Mouse (Mus musculus): ENCODE measurements at regions not wholly inside any gene's neighbourhood (a gene's known extent, or its start where the extent isn't known, plus 50 kb on each side); places are given as distances from the start of the nearest gene placed in this dataset.

DNA sequence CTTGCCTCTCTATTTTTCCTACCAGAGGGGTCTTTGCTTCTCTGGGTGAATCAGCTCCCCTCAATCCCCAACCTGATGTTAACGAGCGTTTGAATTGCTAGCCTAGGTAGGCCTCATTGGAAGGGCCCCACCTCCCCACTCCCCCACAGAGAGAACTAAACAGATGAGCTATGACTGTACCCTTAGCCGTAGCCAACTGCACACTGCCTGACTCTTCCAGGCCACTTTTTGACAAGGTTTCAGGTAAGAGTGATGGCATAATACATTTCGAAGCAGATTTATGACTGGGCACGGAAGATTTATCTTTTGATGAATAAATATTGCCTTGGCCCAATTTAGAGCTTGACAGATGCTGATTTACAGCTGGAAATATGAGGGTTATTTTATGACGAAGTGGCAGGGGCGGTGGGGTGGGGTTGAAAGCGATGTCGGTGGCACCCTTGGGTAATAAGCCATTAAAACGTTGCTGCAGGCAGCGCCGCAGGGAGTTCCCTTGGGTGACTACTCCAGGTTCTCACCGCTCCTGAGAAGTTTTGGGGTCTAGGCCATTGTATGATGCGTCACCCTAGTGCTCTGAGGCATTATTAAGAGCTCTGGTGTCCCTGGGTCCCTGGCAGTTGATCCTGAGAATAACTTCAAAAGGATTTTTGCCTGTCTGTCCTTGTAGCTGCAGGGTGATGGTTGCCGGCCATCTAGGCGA, 159.7 kb upstream of the Mrps10 start:
- WGBS = 94% methylated on average over 16 of the region's 16 CpGs
- Histone ChIP-seq H3K4me3 (ENCODE audit: insufficient read depth, low read depth, low read length) (no peak overlapping the region), H3K36me3 (ENCODE audit: control insufficient read depth, insufficient read depth, low read length) (no peaks in the 10 kb centered on the region), H3K27me3 (ENCODE audit: control insufficient read depth, insufficient read depth, low read length) (no peaks in the 10 kb centered on the region), H3K27ac (replicated peaks; ENCODE audit: insufficient read depth, low read depth, low read length) (no peak overlapping the region), H3K79me2 (ENCODE audit: control insufficient read depth, insufficient read depth, low read length) (no peaks in the 10 kb centered on the region), H3K9ac (ENCODE audit: low read depth, low read length) (no peak overlapping the region), H3K4me1 (ENCODE audit: control insufficient read depth, insufficient read depth, low read length) (no peaks in the 10 kb centered on the region)
- no peak for TF ChIP-seq CTCF (IDR thresholded peaks at IDR 0.05; ENCODE audit: low read depth, low read length)
- no peak for TF ChIP-seq POLR2A (IDR thresholded peaks at IDR 0.05; ENCODE audit: extremely low read depth, insufficient read depth, low read length)
- DNase-seq (ENCODE audit: extremely low read depth, low read depth, low spot score) = no peak

DNA sequence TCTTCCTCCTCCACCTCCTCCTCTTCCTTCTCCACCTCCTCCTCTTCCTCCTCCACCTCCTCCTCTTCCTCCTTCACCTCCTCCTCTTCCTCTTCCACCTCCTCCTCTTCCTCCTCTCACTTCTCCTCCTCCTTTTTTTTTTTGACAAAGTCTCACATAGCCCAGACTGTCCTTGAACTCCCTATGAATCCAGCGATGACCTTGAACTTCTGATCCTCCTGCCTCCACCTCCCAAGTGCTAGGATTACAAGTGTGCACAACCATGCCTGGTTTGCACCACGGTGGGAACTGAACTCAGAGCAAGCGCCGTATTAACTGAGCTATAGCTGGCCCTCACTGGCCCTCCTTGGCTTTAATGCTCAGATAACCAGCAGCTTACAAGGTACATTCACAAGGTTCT, 161.2 kb upstream of the Mrps10 start:
- WGBS = 91% methylated on average over 4 of the region's 4 CpGs
- TF ChIP-seq CTCF (IDR thresholded peaks at IDR 0.05; ENCODE audit: low read depth, low read length) (no peak), POLR2A (IDR thresholded peaks at IDR 0.05; ENCODE audit: extremely low read depth, insufficient read depth, low read length) (no peak)
- H3K27me3 ChIP-seq (ENCODE audit: control insufficient read depth, insufficient read depth, low read length) = no peaks in the 10 kb centered on the region
- no peaks in the 10 kb centered on the region for H3K4me1 ChIP-seq (ENCODE audit: control insufficient read depth, insufficient read depth, low read length)
- no peak for DNase-seq (ENCODE audit: extremely low read depth, low read depth, low spot score)
- no peak overlapping the region for H3K27ac ChIP-seq (replicated peaks; ENCODE audit: insufficient read depth, low read depth, low read length)
- no peak overlapping the region for H3K4me3 ChIP-seq (ENCODE audit: insufficient read depth, low read depth, low read length)
- no peak overlapping the region for H3K9ac ChIP-seq (ENCODE audit: low read depth, low read length)
- H3K36me3 ChIP-seq (ENCODE audit: control insufficient read depth, insufficient read depth, low read length) = no peaks in the 10 kb centered on the region
- no peaks in the 10 kb centered on the region for H3K79me2 ChIP-seq (ENCODE audit: control insufficient read depth, insufficient read depth, low read length)

DNA sequence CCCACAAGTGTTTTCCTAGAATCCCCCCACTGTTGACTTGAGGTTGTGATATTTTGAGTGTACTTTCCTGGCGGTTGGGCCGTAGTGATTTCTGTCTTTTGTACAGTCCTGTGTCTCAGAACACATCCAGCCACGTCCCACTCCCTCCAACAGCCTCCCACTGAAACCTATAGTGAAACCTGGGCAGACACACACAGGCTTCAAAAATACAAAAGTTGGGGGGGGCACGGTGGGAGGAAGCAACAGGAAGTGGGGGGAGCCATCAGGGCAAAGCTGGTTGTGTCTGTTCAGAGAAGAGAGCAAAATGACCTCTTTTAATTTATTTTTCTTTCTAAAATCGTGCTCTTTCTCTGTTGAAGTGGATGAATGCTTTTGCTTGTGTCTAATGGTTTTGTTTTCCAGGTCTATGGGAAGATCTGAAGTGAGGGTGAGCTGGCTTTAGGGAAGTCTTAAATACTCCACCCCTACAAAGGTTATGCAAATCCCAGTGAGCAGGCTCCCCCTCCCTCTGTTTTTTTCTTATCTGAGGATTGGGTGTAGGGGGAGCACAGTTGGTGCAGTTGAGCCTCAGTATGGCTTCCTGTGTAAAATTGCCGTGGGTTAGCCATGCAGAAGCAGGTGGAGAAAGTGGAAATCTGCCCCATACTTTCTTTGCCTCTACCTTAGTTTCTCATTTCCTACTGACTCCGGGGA, 164.1 kb upstream of the Mrps10 start:
- Histone ChIP-seq H3K4me1 (ENCODE audit: control insufficient read depth, insufficient read depth, low read length) (no peaks in the 10 kb centered on the region), H3K27ac (replicated peaks; ENCODE audit: insufficient read depth, low read depth, low read length) (no peak overlapping the region), H3K36me3 (ENCODE audit: control insufficient read depth, insufficient read depth, low read length) (no peaks in the 10 kb centered on the region), H3K27me3 (ENCODE audit: control insufficient read depth, insufficient read depth, low read length) (no peaks in the 10 kb centered on the region), H3K4me3 (ENCODE audit: insufficient read depth, low read depth, low read length) (no peak overlapping the region), H3K79me2 (ENCODE audit: control insufficient read depth, insufficient read depth, low read length) (no peaks in the 10 kb centered on the region), H3K9ac (ENCODE audit: low read depth, low read length) (no peak overlapping the region)
- TF ChIP-seq CTCF (IDR thresholded peaks at IDR 0.05; ENCODE audit: low read depth, low read length) (no peak), POLR2A (IDR thresholded peaks at IDR 0.05; ENCODE audit: extremely low read depth, insufficient read depth, low read length) (no peak)
- WGBS = 76% methylated on average over 7 of the region's 7 CpGs
- no peak for DNase-seq (ENCODE audit: extremely low read depth, low read depth, low spot score)

DNA sequence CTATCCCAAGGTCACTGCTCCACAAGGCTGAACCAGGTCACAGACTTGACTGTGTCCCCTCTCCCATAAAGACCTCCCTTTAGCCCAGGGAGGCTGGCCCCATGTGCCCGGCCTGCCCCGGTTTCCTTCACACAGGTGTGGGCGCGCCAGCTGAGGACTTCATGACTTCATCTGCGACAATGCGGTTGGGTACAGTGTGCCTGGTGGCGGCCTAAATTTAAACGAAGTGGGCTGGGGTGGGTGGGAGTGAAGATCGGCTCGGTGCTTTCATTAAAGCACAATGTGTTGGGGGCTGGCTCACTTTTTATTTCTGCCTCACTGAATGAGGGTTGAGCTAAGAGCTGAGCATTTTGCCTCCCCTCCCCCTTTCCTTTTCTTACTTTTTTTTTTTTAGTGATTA, 169.5 kb upstream of the Mrps10 start:
- H3K27ac ChIP-seq (replicated peaks; ENCODE audit: insufficient read depth, low read depth, low read length) = no peak overlapping the region
- 97% methylated on average over 10 of the region's 10 CpGs for WGBS
- no peaks in the 10 kb centered on the region for H3K27me3 ChIP-seq (ENCODE audit: control insufficient read depth, insufficient read depth, low read length)
- H3K36me3 ChIP-seq (ENCODE audit: control insufficient read depth, insufficient read depth, low read length) = no peaks in the 10 kb centered on the region
- DNase-seq (ENCODE audit: extremely low read depth, low read depth, low spot score) = no peak
- H3K9ac ChIP-seq (ENCODE audit: low read depth, low read length) = no peak overlapping the region
- TF ChIP-seq POLR2A (IDR thresholded peaks at IDR 0.05; ENCODE audit: extremely low read depth, insufficient read depth, low read length) (no peak), CTCF (IDR thresholded peaks at IDR 0.05; ENCODE audit: low read depth, low read length) (no peak)
- no peaks in the 10 kb centered on the region for H3K79me2 ChIP-seq (ENCODE audit: control insufficient read depth, insufficient read depth, low read length)
- no peaks in the 10 kb centered on the region for H3K4me1 ChIP-seq (ENCODE audit: control insufficient read depth, insufficient read depth, low read length)
- no peak overlapping the region for H3K4me3 ChIP-seq (ENCODE audit: insufficient read depth, low read depth, low read length)

DNA sequence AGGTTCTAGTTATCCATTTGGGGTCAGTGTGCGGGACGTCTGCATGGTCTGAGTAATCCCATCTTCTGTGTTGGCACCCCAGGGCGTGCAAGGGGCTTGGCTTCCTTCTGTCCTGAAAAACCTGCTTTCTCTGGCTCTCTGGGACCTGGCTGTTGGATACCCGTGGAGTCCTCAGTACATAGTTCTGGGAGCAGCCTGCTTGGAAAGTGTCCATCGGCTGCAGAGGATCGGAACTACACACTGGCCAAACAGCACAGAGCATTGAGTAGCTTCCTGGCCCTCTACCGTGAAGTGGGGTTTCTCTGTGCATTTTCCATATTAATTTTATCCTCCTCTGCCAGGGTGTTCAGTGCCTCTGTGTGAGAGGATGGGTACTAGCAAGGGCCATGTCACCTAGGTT, 170.7 kb upstream of the Mrps10 start:
- no peak for DNase-seq (ENCODE audit: extremely low read depth, low read depth, low spot score)
- Histone ChIP-seq H3K4me3 (ENCODE audit: insufficient read depth, low read depth, low read length) (no peak overlapping the region), H3K27me3 (ENCODE audit: control insufficient read depth, insufficient read depth, low read length) (no peaks in the 10 kb centered on the region), H3K9ac (ENCODE audit: low read depth, low read length) (no peak overlapping the region), H3K4me1 (ENCODE audit: control insufficient read depth, insufficient read depth, low read length) (no peaks in the 10 kb centered on the region), H3K79me2 (ENCODE audit: control insufficient read depth, insufficient read depth, low read length) (no peaks in the 10 kb centered on the region), H3K27ac (replicated peaks; ENCODE audit: insufficient read depth, low read depth, low read length) (no peak overlapping the region), H3K36me3 (ENCODE audit: control insufficient read depth, insufficient read depth, low read length) (no peaks in the 10 kb centered on the region)
- no peak for TF ChIP-seq CTCF (IDR thresholded peaks at IDR 0.05; ENCODE audit: low read depth, low read length)
- TF ChIP-seq POLR2A (IDR thresholded peaks at IDR 0.05; ENCODE audit: extremely low read depth, insufficient read depth, low read length) = no peak
- WGBS = 74% methylated on average over 7 of the region's 7 CpGs

DNA sequence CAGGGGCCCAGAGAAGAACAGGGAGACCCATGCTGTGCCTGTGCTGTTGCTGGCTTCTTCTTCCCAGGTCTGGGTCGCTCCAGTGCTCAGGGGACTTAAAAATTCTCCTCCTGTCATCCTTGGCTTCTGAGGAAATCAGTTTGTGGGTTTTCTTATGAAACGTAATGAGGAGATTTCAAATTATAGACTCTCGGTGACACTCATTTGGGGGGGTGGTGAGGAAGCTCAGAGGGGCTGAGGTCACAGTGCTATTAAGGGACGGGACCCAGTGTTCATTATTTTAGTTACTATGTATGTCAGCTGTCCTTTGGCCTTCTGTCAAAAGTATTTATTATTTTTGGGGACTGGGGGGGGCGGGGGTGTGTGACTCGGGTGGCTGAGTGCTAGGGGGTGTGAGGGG, 171.7 kb upstream of the Mrps10 start:
- H3K4me3 ChIP-seq (ENCODE audit: insufficient read depth, low read depth, low read length) = no peak overlapping the region
- no peaks in the 10 kb centered on the region for H3K27me3 ChIP-seq (ENCODE audit: control insufficient read depth, insufficient read depth, low read length)
- no peaks in the 10 kb centered on the region for H3K4me1 ChIP-seq (ENCODE audit: control insufficient read depth, insufficient read depth, low read length)
- H3K9ac ChIP-seq (ENCODE audit: low read depth, low read length) = no peak overlapping the region
- 78% methylated on average over 6 of the region's 6 CpGs for WGBS
- DNase-seq (ENCODE audit: extremely low read depth, low read depth, low spot score) = no peak
- no peaks in the 10 kb centered on the region for H3K36me3 ChIP-seq (ENCODE audit: control insufficient read depth, insufficient read depth, low read length)
- H3K27ac ChIP-seq (replicated peaks; ENCODE audit: insufficient read depth, low read depth, low read length) = no peak overlapping the region
- no peak for TF ChIP-seq POLR2A (IDR thresholded peaks at IDR 0.05; ENCODE audit: extremely low read depth, insufficient read depth, low read length)
- TF ChIP-seq CTCF (IDR thresholded peaks at IDR 0.05; ENCODE audit: low read depth, low read length) = no peak
- no peaks in the 10 kb centered on the region for H3K79me2 ChIP-seq (ENCODE audit: control insufficient read depth, insufficient read depth, low read length)

All from liver, adult 2 months (tissue).